Mouse (Mus musculus): Measurements from ENCODE around the gene Epb41l1.

DNA sequence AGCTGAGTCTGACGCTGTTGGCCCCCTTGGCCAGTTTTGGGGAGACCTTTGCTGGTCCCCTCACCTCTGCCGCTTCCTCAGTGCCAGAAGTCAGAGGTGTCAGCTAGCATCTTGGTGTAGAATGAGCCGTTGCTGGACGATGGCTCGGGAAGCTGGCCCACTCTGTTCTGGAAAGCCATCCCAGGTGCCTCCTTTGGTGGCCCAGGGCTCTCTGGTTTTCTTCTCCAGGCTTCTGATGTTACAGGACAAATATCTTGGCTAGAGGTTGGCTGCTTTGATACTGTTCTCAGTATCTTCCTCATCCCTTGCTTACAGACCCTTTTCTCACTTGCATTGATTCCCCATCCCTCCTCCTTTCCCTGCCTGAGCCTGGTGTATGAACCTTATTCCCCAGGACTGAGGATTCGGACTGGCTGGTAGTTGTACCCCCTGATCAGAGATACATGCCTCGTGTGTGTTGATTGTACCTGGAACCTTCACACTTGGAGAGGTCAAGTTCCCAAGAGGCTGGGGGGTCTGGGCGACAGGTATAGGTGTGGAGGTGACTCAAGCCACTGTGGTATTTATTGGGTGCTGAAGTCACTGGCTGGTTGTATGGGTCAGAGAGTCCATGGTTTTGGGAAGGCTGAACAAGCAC is 55.5 kb downstream of the Epb41l1 start:
- TF ChIP-seq POLR2A (IDR thresholded peaks at IDR 0.05; ENCODE audit: control insufficient read depth, low read depth, low read length) (no peak), CTCF (IDR thresholded peaks at IDR 0.05; ENCODE audit: control insufficient read depth, insufficient read depth, insufficient replicate concordance, low read depth, low read length) (no peak)
